Mouse (Mus musculus) heart, postnatal 25 days (tissue): Measurements from ENCODE around the gene Slc5a10. TPM values are rescaled to one million over a fixed set of nuclear protein-coding genes. Genes with fewer than 3 reads are reported as not detected.
"Not testable (repeated sequence)": the region's sequence is repeated elsewhere in the genome, so short reads cannot be mapped to it uniquely, and the experiment has no call there.

Experiments
- DNase-seq: peaks from one replicate; pipeline ENCODE4 v3.0.0; 2022; ENCODE audit warnings: low spot score
- intact Hi-C: fragments of 180-260 bp; cut with DNase I; formaldehyde crosslinking; loops from one replicate; pipeline ENCODE4 v1.15.1; 2025
- total RNA-seq, 2 experiments: library from RNA; stranded (reverse); gene quantifications; 2 replicates each; pipeline ENCODE4 v1.2.3; 2021

Slc5a10 gene
- total RNA-seq, 2 experiments from 2014 or later: not detected

DNA sequence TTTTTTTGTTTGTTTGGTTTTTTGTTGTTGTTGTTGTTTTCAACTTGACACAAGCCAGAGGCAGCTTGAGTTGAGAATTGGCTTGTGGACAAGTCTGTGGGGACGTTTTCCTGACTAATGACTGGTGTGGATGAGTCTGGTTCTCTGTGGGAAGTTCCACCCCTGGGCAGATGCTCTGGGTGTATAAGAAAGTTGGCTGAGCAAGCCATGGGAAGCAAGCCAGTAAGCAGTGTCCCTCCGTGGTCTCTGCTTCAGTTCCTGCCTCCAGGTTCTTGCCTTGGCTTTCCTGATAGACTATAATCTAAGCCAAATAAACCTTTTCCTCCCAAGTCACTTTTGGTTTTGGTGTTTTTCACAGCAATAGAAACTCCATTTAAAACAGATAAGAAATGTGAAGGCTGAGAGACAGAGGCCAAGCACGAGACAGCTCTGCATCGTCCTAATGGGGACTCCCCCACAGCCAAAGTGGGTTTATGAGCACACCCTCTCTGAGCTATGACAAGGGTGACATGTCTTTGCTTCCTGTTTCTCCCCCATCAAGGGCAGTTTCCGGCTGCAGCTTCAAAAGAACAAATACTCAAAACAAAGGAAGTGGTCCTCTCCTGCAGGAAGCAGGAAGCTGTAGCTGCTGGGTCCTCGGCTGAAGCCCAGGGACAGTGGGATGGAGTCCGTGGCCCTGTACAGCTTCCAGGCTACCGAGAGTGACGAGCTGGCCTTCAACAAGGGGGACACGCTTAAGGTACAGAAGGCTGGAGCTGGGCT, 67.8 kb downstream of the Slc5a10 start, which contains the start of gene Grap:
Gene Grap (plus strand): TSS at position 580 of the 762 bp plus-strand sequence.
- DNase-seq: peak; percentile 33
- intact Hi-C loops: no loop called here

DNA sequence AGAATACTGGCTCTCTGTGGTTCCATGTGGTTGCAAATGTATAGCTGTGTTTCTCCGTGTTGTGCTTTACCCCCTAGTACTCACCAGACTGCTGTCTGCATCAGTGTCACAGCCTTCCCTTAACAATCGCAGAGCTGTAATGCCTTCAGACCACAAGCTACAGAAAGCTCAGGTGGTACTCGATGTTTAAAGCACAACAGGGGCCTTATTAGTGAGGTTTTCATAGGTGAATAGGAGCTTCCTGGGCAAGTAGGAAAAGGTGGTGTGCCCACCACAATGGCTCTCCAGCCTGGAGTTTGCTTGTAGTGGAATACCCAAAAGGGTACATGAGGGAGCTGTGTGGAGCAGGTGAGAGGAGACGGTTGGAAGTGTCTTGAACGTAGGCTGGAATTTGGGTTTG, 68.4 kb downstream of the Slc5a10 start:
- intact Hi-C loops: no loop called here
- no peak for DNase-seq

DNA sequence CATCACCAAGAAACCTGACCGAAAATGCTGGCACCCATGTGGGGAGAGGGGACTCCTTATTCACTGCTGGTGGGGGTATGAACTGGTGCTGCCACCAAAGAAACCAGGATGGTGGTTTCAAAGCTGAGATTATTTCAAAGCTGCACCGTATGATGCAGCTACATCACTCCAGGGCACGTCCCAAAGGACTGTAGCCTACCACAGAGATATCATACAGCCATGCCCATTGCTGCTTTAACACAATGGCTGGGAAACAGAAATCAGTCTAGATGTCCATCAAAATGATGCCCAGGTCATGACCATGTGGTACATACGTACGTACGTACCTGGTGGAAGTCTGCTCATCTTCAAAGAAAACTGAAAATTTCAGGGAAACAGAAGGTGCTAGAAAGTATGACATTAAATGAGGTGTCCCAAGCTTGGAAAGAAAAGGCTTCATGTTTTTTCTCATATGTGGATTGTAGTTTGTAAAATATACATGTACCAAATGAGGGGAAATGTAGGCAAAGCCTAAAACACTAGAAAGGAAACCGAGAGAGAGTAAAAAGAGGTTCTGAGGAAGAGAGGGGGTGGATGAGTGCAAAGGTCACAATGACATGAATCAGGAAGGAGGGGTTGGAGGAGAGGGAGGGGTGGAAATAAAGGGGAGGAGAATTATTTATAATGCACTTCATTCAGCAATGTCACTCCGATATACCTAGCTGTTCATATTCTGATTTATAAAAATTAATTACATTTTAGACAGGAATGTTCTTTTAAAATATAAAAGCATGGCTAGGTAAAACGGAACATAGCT, 70.0 kb downstream of the Slc5a10 start:
- intact Hi-C loops: no loop called here

DNA sequence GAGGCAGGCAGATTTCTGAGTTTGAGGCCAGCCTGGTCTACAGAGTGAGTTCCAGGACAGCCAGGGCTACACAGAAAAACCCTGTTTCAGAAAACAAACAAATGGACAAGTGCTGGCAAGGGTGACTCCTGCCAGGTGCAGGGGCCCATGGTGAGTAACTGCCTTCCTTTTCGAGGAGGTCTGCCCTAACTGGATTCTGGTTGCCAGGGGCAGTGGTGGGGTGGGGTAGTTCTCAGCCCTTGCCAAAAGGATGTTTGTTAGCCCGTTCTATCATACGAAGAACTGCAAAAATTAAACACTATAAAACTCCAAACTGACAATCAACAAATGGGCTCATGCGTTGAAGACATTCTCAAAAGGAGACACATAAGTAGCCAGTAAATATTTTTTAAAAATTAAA, 71.0 kb downstream of the Slc5a10 start:
- DNase-seq: no peak
- intact Hi-C loops: no loop called here

More for the DNA sequence above, 70.0 kb downstream of the Slc5a10 start:
- DNase-seq: no peak

DNA sequence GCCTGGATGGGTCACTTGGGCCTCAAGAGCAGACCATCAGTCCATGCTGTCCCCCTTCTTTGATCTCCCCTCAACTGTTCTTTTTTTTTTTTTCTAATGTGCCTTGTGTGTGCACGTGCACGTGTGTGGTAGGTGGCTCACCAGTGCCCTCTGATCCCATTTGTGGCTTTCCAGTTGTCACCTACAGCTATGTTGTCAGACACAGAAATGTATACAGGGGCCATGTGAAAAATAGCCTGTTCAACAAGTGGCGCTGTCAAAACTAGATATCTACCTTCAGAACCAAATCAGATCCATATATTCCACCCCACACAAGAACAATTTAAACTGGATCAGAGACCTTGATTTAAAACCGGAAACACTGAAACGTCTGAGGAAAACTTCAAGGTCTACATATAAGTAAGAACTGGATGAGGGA, 71.5 kb downstream of the Slc5a10 start:
- intact Hi-C loops: no loop called here
- DNase-seq: no peak

DNA sequence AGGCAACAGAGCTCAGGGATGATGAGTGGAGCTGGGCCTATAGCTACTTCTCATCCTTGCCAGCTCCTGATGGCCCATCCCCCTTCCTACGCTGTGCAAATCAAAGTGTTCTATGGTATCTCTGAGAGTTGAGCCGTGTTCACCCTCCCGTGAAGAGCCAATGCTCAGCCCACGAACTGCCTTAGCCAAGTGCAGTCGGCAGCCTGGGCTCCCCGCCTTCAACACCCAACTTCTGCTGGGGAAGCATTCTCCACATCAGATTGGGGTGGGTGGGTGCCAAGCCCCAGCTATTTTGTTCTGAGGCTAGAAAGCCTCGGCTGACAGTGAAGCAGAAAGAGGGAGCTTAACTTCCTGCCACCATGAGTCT, 71.9 kb downstream of the Slc5a10 start:
- intact Hi-C loops: no loop called here
- DNase-seq: no peak

DNA sequence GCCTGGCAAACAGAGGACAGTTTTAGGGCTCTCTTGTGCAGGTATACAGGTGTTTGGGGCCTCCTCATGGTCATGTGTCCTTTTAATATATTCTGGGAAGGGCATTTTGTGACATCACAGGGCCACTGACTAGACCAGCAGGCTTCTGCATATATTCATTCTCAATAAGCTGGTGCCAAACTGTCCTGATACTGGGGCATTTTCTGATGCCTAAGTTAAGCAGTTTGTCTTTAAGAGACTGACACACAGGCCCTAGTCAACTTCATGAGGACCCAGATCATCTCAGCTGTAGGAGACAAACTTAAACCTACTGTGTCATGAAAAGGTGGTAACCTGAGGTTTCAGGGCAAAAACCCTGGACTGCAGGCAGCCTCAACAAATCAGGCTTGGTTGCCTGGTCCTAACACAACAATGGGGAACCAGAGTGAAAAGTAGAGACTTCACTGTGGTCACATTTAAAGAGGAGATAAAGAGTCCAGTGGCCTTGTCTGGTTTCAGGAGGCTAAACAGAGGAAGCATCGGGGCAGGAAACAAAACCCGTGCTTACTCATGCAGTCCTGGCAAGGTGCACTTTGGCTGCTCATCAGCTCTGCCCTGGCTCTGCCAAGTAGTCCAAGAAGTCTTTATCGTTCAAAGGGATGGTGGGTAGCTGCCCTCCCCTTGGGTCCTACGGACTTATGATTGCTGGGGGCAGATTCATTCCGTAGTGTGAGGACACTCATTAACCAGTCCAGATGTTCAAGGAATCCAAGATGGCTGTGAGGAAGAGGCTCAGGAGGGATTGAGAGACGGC, 72.5 kb downstream of the Slc5a10 start:
- DNase-seq: no peak
- intact Hi-C loops: no loop called here

DNA sequence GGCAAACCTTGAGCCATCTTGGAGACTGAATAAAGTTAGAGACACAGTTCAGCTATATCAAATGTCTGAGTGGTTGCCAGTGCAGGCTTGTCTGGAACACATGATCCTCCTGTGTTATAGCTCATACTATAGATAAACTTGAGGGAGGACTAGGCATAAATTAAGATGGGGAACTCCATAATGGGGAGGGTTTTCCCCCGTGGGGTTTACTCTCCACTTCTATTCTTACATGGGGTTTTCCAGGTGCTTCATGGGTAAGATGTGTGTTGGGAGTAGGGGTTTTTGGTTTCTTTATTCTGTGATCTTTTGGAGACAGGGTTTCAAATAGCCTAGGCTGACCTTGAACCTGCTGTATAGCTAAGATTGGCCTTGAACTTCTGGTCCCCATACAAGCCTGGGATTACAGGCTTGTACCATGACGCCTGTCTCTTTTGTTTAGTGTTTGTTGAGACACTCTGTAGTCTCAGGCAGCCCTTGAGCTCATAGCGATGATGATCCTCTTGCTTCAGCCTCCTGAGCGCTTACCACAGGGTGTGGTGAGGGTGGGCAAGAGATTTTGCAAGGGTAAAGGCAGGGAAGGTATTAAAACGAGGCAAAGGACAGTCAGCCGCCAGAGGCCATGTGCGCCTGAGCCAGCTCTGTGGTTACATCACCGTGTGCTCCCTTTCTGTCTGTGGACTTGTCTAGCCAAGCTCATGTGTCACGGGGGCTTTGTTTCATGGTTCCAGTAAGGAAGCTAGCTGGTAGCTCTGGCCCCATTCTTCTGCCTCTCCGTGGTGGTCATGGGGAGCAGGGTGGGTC, 73.3 kb downstream of the Slc5a10 start:
- DNase-seq: no peak
- intact Hi-C loops: no loop called here

DNA sequence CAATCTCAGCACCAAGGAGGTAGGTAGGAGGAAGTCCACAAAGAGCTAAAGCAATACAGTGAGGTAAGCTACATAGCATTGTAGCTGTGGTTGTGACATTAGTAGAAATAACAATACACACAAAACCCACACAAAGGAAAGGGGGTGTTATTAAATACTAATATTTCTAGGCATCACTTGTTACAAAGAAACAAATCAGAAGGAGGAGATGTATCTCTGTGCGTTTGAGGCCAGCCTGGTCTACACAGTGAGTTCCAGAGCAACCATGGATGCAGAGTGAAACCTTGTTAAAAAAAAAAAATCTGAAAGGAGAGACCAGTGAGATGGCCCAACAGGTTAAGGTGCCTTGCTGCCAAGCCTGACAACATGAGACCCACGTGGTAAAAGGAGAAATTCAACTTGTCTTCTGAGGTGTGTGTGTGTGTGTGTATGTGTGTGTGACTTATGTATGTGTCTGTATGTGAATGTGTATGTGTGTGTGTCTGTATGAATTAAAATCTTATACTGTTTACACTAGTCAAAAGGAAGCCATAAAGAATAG, 74.1 kb downstream of the Slc5a10 start:
- intact Hi-C loops: no loop called here
- DNase-seq: no peak

DNA sequence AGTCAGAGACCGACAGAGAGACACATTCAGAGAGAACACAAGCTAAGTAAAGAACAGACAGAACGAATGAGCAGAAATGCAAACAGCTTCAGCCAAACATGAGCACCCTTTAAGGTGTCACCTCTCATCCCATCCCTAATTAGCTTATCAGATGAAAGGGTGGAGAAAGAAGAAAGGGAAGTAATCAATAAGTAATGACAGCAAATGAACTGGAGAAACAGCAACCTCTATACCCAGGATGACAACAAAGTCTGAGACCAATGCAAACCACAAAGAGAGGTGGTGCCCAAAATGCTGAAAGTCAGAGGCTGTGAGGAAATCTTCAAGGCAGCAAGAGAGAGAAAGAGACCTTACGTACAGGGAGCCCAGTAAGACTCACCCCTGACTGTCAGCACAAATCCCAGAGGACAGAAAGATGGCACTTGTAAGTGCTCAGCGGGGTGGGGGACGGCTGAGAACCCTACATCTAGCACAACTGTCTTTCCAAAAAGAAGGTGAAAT, 75.2 kb downstream of the Slc5a10 start:
- DNase-seq: no peak
- intact Hi-C loops: no loop called here

DNA sequence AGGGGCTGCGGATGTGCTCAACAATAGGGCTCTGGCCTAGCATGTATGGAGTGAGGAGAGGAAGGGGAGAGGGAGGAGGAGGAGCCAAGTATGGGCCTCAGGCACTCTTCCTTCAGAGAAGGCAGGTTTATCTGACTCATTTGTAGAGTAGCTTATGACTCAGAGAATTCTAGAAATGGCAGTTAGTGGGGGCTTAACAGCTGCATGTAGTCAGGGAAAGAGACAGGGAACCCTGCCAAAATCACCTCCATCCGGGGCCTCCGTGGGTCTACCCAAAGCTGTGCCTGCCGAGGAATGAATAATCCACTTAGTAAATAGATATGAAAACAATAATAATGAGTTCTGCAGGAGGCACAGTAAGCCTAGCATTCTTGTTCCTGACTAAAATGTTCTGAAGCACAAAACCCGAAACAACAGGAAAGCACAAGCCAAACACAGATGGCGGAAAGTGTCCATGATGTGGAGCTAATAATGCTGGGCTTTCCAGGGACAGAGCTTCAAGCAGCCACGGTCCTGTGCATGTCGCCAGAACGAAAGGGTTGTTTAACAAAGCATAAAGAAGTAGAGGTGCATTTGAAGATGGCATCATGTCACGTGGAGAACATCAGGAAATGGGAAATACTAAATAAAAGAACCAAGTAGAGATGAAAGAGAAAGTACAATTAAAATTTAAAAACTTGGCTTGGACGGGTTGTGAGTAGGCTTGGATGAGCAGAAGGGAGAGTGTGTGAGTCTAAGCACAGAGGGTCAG, 75.9 kb downstream of the Slc5a10 start:
- intact Hi-C loops: no loop called here
- DNase-seq: no peak

DNA sequence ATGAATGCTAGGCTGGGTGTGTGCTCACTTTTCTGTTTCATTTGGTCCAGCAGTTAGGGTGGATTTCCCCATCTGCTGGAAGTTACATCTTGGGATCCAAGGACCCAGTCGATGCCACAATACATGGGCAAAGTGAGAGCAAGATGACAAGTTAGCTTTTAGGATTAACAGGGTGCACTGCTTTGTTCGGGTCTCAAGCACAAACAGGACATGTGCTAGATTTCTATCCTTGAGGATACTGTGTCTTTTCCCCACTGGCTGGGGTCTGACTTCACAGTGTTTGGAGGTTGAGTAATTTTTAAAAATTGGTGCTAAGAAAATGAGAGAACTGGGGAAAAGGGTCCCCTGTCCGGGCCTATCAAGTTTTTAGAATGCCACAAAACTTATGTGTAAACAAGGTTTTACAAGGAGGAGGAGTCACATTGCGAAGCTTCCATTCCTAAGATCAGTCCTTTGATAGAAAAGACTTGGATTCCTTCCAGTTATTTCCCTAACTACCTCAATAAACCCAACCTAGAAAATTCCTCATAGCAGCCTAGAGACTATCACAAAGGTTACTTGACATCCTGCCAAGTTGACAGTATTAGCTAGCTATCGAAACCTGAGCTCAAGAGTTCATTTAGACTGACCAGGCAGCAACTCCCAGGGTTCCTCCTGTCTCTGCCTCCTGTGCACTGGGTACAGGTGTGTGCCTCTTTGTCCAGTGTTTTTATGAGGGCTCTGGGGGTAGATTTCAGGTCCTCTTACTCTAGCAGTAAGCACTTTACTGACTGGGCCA, 77.3 kb downstream of the Slc5a10 start:
- intact Hi-C loops: no loop called here
- DNase-seq: no peak

DNA sequence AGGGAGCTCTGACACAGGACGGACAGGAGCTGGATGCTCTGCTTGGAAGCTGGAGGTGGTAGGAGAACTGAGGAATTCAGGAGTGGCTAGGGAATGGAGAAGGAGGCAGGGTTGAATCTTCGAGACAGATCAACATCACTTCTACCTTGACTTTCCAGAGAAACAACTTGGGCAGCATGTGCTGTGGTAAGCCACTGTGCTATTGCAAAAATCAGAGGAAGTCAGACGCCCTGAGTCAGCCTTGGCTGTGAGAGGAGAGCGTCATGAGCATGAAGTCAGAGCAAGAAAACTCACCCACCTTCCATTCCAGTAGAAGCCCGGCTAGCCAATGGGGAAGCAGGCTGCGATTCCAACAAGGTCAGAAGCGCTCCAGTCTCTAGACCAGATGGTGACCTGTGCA, 78.5 kb downstream of the Slc5a10 start:
- no peak for DNase-seq
- intact Hi-C loops: no loop called here

DNA sequence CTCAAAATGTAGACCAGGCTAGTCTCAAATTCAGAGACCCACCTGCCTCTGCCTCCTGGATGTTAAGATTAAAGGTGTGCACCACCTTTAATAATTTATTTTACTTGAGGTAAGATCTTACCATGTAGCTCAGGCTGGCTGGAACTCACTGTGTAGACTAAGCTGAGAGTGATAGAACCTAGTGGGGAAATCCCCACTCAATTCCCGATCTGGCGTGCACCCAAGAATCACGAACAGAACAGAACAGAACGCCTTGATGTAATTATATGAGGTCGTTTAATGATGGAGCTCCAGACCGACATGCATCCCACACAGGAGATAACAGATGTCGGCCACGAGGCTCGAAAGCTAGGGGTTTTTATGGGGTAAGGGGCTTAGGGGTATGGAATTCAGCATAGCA, 80.0 kb downstream of the Slc5a10 start:
- intact Hi-C loops, DNase-seq: not testable (repeated sequence)

DNA sequence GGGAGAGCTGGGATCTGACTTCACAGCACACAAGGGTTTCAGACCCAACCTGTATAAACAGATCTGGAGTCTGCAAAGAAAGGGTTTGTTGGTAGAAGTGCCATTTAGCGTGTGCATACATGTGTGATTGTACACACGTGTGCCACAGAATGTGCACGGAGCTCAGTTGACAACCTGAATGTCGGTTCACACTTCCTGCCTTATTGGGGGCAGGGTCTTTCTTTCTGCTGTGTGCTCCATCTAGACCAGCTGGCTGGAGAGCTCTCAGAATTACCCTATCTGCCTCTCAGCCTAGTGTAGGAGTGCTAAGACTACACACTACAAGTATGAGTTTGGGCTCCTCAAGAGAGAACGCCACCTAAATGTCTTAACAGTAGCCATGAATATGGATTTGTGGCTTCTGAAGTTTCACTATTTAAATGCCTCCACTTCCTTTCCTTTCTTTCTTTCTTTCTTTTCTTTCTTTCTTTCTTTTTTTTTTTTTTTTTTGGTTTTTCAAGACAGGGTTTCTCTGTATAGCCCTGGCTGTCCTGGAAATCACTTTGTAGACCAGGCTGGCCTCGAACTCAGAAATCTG, 80.9 kb downstream of the Slc5a10 start:
- no peak for DNase-seq
- intact Hi-C loops: no loop called here

DNA sequence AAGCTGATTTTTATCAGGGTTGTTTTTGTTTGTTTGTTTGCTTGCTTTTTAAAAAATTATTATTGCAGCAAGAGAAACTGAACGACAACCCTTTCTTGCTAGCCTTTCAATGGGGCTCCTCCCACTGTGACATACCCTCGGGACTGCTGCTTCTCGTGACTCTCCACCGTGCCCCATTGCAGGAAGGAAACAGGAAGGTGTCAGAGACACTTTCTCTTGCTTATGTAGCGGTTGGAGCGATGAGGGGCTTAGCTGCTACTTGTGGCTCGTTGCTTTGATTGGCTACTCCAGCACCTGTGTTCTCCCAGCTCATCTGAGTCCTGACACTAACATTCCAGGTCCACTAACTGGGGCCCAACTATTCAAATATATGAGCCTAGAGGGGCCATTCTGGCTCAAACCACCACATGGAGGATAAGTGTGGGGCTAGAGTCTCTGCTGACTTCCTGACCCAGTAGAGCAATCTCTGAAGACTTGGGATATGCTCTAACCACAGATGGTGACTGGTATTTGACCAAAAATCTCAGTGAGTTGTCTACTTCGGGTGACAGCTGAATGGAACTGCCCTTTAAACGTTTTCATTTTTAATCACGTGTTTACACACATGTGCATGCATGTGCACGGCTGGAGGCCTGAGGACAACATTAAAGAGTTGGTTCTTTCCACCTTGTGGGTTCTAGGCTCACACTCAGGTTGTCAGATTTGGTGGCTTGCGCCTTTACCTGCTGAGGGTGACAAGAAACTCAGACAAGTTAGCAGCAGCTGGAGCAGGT, 81.7 kb downstream of the Slc5a10 start:
- DNase-seq: no peak
- intact Hi-C loops: no loop called here

DNA sequence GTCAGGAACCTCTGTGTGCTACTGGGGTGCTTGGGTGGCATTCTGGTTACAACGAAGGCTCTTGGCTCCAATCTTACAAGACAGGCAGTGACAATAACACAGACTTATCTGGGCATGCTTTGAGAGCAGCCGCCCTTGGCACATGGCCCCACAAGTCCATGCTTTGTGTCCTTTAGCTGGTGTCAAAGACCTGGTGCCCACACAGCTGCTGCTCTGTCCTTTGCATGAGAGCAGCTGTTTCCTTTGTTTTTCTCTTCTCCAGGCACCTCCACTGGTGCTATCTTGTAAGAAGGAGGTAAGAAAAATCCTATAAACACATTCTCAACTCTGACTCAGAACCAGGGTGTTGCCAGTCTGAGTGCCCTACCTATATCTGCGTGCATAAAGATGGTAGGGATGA, 82.8 kb downstream of the Slc5a10 start:
- intact Hi-C loops: no loop called here
- no peak for DNase-seq
